Mouse (Mus musculus) limb, embryonic 13.5 days (tissue): ENCODE measurements at regions not wholly inside any gene's neighbourhood (a gene's known extent, or its start where the extent isn't known, plus 50 kb on each side); places are given as distances from the start of the nearest gene placed in this dataset.
A peak's percentile ranks its signal among the peaks of the same experiment; 100 is the strongest.

Experiments used
- ATAC-seq: fragments of 200-750 bp; cut with Nextera tagmentation; 2 replicates; pipeline ENCODE4 v1.8.0; 2017; ENCODE audit warnings: low read depth, moderate number of reproducible peaks, moderate TSS enrichment; ENCODE audit not compliant: low FRiP score
- H3K27ac ChIP-seq: fragments of 300-500 bp; sonication (generic); 2 replicates; pipeline ENCODE4 v1.5.1; 2015; ENCODE audit warnings: inconsistent platforms, mild to moderate bottlenecking, moderate library complexity
- H3K27me3 ChIP-seq: fragments of 300-500 bp; sonication (generic); 2 replicates; pipeline ENCODE4 v1.6.1; 2015; ENCODE audit warnings: mild to moderate bottlenecking, inconsistent platforms
- H3K36me3 ChIP-seq: fragments of 300-500 bp; sonication (generic); 2 replicates; pipeline ENCODE4 v1.6.1; 2015; ENCODE audit warnings: inconsistent platforms, mild to moderate bottlenecking, moderate library complexity
- H3K4me1 ChIP-seq: fragments of 300-500 bp; sonication (generic); 2 replicates; pipeline ENCODE4 v1.6.1; 2015; ENCODE audit warnings: inconsistent platforms
- H3K4me2 ChIP-seq: fragments of 300-500 bp; sonication (generic); replicated peaks from 2 replicates; pipeline ENCODE4 v1.6.1; 2015; ENCODE audit warnings: inconsistent platforms, mild to moderate bottlenecking, moderate library complexity
- H3K4me3 ChIP-seq: fragments of 300-500 bp; sonication (generic); 2 replicates; pipeline ENCODE4 v1.5.1; 2015; ENCODE audit warnings: moderate library complexity, mild to moderate bottlenecking, inconsistent platforms
- H3K9ac ChIP-seq: fragments of 300-500 bp; sonication (generic); 2 replicates; pipeline ENCODE4 v1.6.1; 2015; ENCODE audit warnings: mild to moderate bottlenecking, inconsistent platforms
- H3K9me3 ChIP-seq: fragments of 300-500 bp; sonication (generic); 2 replicates; pipeline ENCODE4 v1.6.1; 2016; ENCODE audit warnings: inconsistent platforms
- WGBS: fragments of 180-500 bp; shearing (Covaris S2); methylation state at CpG from one replicate; pipeline ENCODE4 v1.1.7; 2015; 5-methylcytosine and 5-hydroxymethylcytosine counted together

GRCm38 (mm10) chr8:96174996-96175395 lies 286.6 kb upstream of the Got2 start:
- Histone ChIP-seq H3K36me3 (no peaks in the 10 kb centered on the region), H3K4me2 (no peak overlapping the region), H3K27ac (no peak overlapping the region), H3K27me3 (no peaks in the 10 kb centered on the region), H3K4me3 (no peak overlapping the region), H3K9ac (no peak overlapping the region), H3K9me3 (peaks cover 5% of the 10 kb centered on the region; the same call in 1 of the 2 replicates), H3K4me1 (no peaks in the 10 kb centered on the region)
- no peak for ATAC-seq
- 73% methylated on average over 5 of the region's 5 CpGs for WGBS

GRCm38 (mm10) chr8:96164933-96165332 lies 276.6 kb upstream of the Got2 start:
- Histone ChIP-seq H3K4me1 (no peaks in the 10 kb centered on the region), H3K9me3 (peaks cover 2% of the 10 kb centered on the region; the same call in 1 of the 2 replicates), H3K4me3 (no peak overlapping the region), H3K36me3 (no peaks in the 10 kb centered on the region), H3K9ac (no peak overlapping the region), H3K4me2 (no peak overlapping the region), H3K27me3 (no peaks in the 10 kb centered on the region), H3K27ac (no peak overlapping the region)
- ATAC-seq, result no peak
- WGBS, result 92% methylated on average over 8 of the region's 8 CpGs

GRCm38 (mm10) chr8:96159899-96160298 lies 271.6 kb upstream of the Got2 start:
- Histone ChIP-seq H3K4me1 (no peaks in the 10 kb centered on the region), H3K27ac (no peak overlapping the region), H3K9ac (no peak overlapping the region), H3K27me3 (no peaks in the 10 kb centered on the region), H3K4me3 (no peak overlapping the region), H3K4me2 (no peak overlapping the region), H3K9me3 (no peaks in the 10 kb centered on the region), H3K36me3 (no peaks in the 10 kb centered on the region)
- WGBS, result 24% methylated on average over 6 of the region's 6 CpGs
- ATAC-seq, result 0 out of 2 replicates have a peak, but pooled peaks have one; percentile 11

GRCm38 (mm10) chr8:96152496-96153250 lies 264.3 kb upstream of the Got2 start:
- Histone ChIP-seq H3K4me3 (no peak overlapping the region), H3K27me3 (no peaks in the 10 kb centered on the region), H3K4me1 (no peaks in the 10 kb centered on the region), H3K9ac (no peak overlapping the region), H3K9me3 (no peaks in the 10 kb centered on the region), H3K4me2 (no peak overlapping the region), H3K27ac (no peak overlapping the region), H3K36me3 (no peaks in the 10 kb centered on the region)
- ATAC-seq, result no peak
- 41% methylated on average over 12 of the region's 12 CpGs for WGBS

GRCm38 (mm10) chr8:96152056-96152455 lies 263.7 kb upstream of the Got2 start:
- no peaks in the 10 kb centered on the region for H3K4me1 ChIP-seq
- no peak overlapping the region for H3K27ac ChIP-seq
- H3K36me3 ChIP-seq, result no peaks in the 10 kb centered on the region
- ATAC-seq, result no peak
- 77% methylated on average over 10 of the region's 10 CpGs for WGBS
- H3K4me3 ChIP-seq, result no peak overlapping the region
- H3K27me3 ChIP-seq, result no peaks in the 10 kb centered on the region
- no peak overlapping the region for H3K9ac ChIP-seq
- H3K9me3 ChIP-seq, result no peaks in the 10 kb centered on the region
- H3K4me2 ChIP-seq, result no peak overlapping the region

- Histone ChIP-seq H3K9me3 (no peaks in the 10 kb centered on the region), H3K4me1 (no peaks in the 10 kb centered on the region), H3K27ac (no peak overlapping the region), H3K27me3 (no peaks in the 10 kb centered on the region), H3K4me2 (no peak overlapping the region), H3K4me3 (no peak overlapping the region), H3K9ac (no peak overlapping the region), H3K36me3 (no peaks in the 10 kb centered on the region)
- WGBS, result 81% methylated on average over 16 of the region's 16 CpGs
- ATAC-seq, result no peak
Measured at GRCm38 (mm10) chr8:96151065-96151472, 262.7 kb upstream of the Got2 start.

GRCm38 (mm10) chr8:96132183-96132582 lies 243.8 kb upstream of the Got2 start:
- Histone ChIP-seq H3K9me3 (no peaks in the 10 kb centered on the region), H3K36me3 (no peaks in the 10 kb centered on the region), H3K27me3 (no peaks in the 10 kb centered on the region), H3K27ac (no peak overlapping the region), H3K4me2 (no peak overlapping the region), H3K4me1 (no peaks in the 10 kb centered on the region), H3K9ac (no peak overlapping the region), H3K4me3 (no peak overlapping the region)
- no peak for ATAC-seq
- WGBS, result 59% methylated on average over 5 of the region's 5 CpGs

- no peak overlapping the region for H3K4me2 ChIP-seq
- WGBS, result 72% methylated on average over 2 of the region's 2 CpGs
- H3K4me1 ChIP-seq, result no peaks in the 10 kb centered on the region
- no peak overlapping the region for H3K27ac ChIP-seq
- no peaks in the 10 kb centered on the region for H3K27me3 ChIP-seq
- no peak overlapping the region for H3K9ac ChIP-seq
- no peak overlapping the region for H3K4me3 ChIP-seq
- no peaks in the 10 kb centered on the region for H3K36me3 ChIP-seq
- no peak for ATAC-seq
- H3K9me3 ChIP-seq, result no peaks in the 10 kb centered on the region
Measured at GRCm38 (mm10) chr8:96128329-96128728, 240.0 kb upstream of the Got2 start.

GRCm38 (mm10) chr8:96100817-96101216 lies 212.5 kb upstream of the Got2 start:
- Histone ChIP-seq H3K4me3 (no peak overlapping the region), H3K27me3 (no peaks in the 10 kb centered on the region), H3K4me2 (no peak overlapping the region), H3K27ac (no peak overlapping the region), H3K9ac (no peak overlapping the region), H3K9me3 (no peaks in the 10 kb centered on the region), H3K36me3 (no peaks in the 10 kb centered on the region), H3K4me1 (no peaks in the 10 kb centered on the region)
- ATAC-seq, result no peak
- WGBS, result 57% methylated on average over 5 of the region's 5 CpGs

GRCm38 (mm10) chr8:96092931-96093330 lies 204.6 kb upstream of the Got2 start:
- Histone ChIP-seq H3K4me3 (no peak overlapping the region), H3K27me3 (no peaks in the 10 kb centered on the region), H3K4me2 (no peak overlapping the region), H3K27ac (no peak overlapping the region), H3K9ac (no peak overlapping the region), H3K36me3 (no peaks in the 10 kb centered on the region), H3K9me3 (no peaks in the 10 kb centered on the region), H3K4me1 (no peaks in the 10 kb centered on the region)
- 84% methylated on average over 3 of the region's 3 CpGs for WGBS
- ATAC-seq, result no peak

GRCm38 (mm10) chr8:96090231-96090630 lies 201.9 kb upstream of the Got2 start:
- Histone ChIP-seq H3K4me2 (no peak overlapping the region), H3K4me3 (no peak overlapping the region)
- ATAC-seq, result no peak

GRCm38 (mm10) chr8:96068306-96068705 lies 180.0 kb upstream of the Got2 start:
- 85% methylated on average over 5 of the region's 5 CpGs for WGBS
- no peaks in the 10 kb centered on the region for H3K36me3 ChIP-seq
- H3K9me3 ChIP-seq, result no peaks in the 10 kb centered on the region
- no peak overlapping the region for H3K9ac ChIP-seq
- no peak overlapping the region for H3K4me3 ChIP-seq
- H3K27me3 ChIP-seq, result no peaks in the 10 kb centered on the region
- H3K4me1 ChIP-seq, result no peaks in the 10 kb centered on the region
- H3K27ac ChIP-seq, result no peak overlapping the region
- no peak for ATAC-seq
- no peak overlapping the region for H3K4me2 ChIP-seq

More at GRCm38 (mm10) chr8:96090231-96090630, 201.9 kb upstream of the Got2 start:
- Histone ChIP-seq H3K9ac (no peak overlapping the region), H3K9me3 (no peaks in the 10 kb centered on the region), H3K4me1 (no peaks in the 10 kb centered on the region), H3K36me3 (no peaks in the 10 kb centered on the region), H3K27ac (no peak overlapping the region), H3K27me3 (no peaks in the 10 kb centered on the region)
- 91% methylated on average over 1 of the region's 1 CpGs for WGBS

- Histone ChIP-seq H3K4me3 (no peak overlapping the region), H3K27ac (no peak overlapping the region), H3K27me3 (no peaks in the 10 kb centered on the region), H3K4me1 (no peaks in the 10 kb centered on the region), H3K36me3 (no peaks in the 10 kb centered on the region), H3K9me3 (no peaks in the 10 kb centered on the region), H3K4me2 (no peak overlapping the region), H3K9ac (no peak overlapping the region)
- 66% methylated on average over 3 of the region's 3 CpGs for WGBS
- ATAC-seq, result no peak
Measured at GRCm38 (mm10) chr8:96047686-96048085, 159.3 kb upstream of the Got2 start.
